Mouse (Mus musculus): ENCODE results near the gene Chrnd. TPM values are rescaled to one million over a fixed set of nuclear protein-coding genes. Genes with fewer than 3 reads are reported as not detected.

The Chrnd gene
- polyA plus RNA-seq, 1 experiment from 2014 or later: not detected

GRCm38 (mm10) chr1:87239056-87239455, 48.6 kb downstream of the Chrnd start:
- ATAC-seq (ENCODE audit: insufficient number of reproducible peaks, low FRiP score): no peak
- peaks cover 49% of the 10 kb centered on the region for H3K36me3 ChIP-seq
- 45% methylated on average over 8 of the region's 8 CpGs for WGBS

DNA sequence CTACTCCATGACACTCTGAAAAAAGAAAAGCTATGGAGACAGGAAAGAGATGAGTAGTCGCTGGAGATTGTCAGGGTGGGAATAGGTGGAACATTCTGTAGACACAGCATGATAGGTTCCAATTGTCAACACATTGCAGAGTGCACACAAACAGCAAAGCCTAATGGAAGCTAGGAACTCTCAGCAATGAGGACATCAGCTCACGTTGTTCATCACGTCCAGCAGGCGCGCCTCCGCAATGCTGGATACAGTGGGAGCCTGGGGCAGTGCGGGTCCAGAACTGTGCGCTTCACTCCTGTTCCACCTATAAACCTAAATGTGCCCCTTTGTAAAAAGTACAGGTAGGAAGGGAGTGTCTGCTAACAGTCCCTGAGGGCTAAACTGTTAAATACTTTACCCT, 52.6 kb downstream of the Chrnd start:
- Histone ChIP-seq H3K4me2 (no peak overlapping the region), H3K27me3 (replicated peaks) (no peaks in the 10 kb centered on the region), H3K36me3 (peaks cover 12% of the 10 kb centered on the region), H3K4me3 (no peak overlapping the region), H3K9ac (no peak overlapping the region), H3K4me1 (replicated peaks) (peaks cover 10% of the 10 kb centered on the region; the same call in 1 of the 2 replicates), H3K27ac (ENCODE audit: poor library complexity, severe bottlenecking) (no peak overlapping the region), H3K9me3 (replicated peaks) (no peaks in the 10 kb centered on the region)
- no peak for ATAC-seq (ENCODE audit: insufficient number of reproducible peaks, low FRiP score)
- WGBS: 89% methylated on average over 8 of the region's 8 CpGs

More at GRCm38 (mm10) chr1:87239056-87239455, 48.6 kb downstream of the Chrnd start:
- H3K4me3 ChIP-seq: no peak overlapping the region
- H3K4me1 ChIP-seq (replicated peaks): 0 out of 2 replicates have a peak, but pooled peaks cover 4% of the 10 kb centered on the region
- H3K4me2 ChIP-seq: no peak overlapping the region
- H3K27me3 ChIP-seq (replicated peaks): no peaks in the 10 kb centered on the region
- no peak overlapping the region for H3K9ac ChIP-seq
- no peaks in the 10 kb centered on the region for H3K9me3 ChIP-seq (replicated peaks)
- H3K27ac ChIP-seq (ENCODE audit: poor library complexity, severe bottlenecking): no peak overlapping the region

- Histone ChIP-seq H3K4me2 (no peak overlapping the region), H3K9me3 (replicated peaks) (no peaks in the 10 kb centered on the region), H3K4me1 (replicated peaks) (peaks cover 7% of the 10 kb centered on the region; the same call in 1 of the 2 replicates), H3K27ac (ENCODE audit: poor library complexity, severe bottlenecking) (no peak overlapping the region), H3K27me3 (replicated peaks) (no peaks in the 10 kb centered on the region), H3K9ac (no peak overlapping the region), H3K36me3 (no peaks in the 10 kb centered on the region), H3K4me3 (no peak overlapping the region)
- ATAC-seq (ENCODE audit: insufficient number of reproducible peaks, low FRiP score): no peak
- 29% methylated on average over 1 of the region's 1 CpGs for WGBS
These were observed 55.0 kb downstream of the Chrnd start for GRCm38 (mm10) chr1:87245430-87245829.

GRCm38 (mm10) chr1:87245929-87246815, 55.8 kb downstream of the Chrnd start:
- ATAC-seq (ENCODE audit: insufficient number of reproducible peaks, low FRiP score): peak; percentile 67; the same call in 1 of the 2 replicates
- Histone ChIP-seq H3K4me2 (peak overlapping the region; percentile 41), H3K9ac (no peak overlapping the region), H3K4me1 (replicated peaks) (peaks cover 7% of the 10 kb centered on the region; the same call in 1 of the 2 replicates), H3K4me3 (no peak overlapping the region), H3K9me3 (replicated peaks) (no peaks in the 10 kb centered on the region), H3K27me3 (replicated peaks) (no peaks in the 10 kb centered on the region), H3K36me3 (no peaks in the 10 kb centered on the region), H3K27ac (ENCODE audit: poor library complexity, severe bottlenecking) (no peak overlapping the region)
- WGBS: 24% methylated on average over 22 of the region's 22 CpGs

Other genes starting within 250 kb of the Chrnd start
- not detected in 2 replicates for gene Alppl2, start 100.7 kb upstream of the Chrnd start, polyA plus RNA-seq (2016; fragmentation: Nextera tagmentation; extraction: Ambion mirVana)
- gene Alpi, start 89.0 kb upstream of the Chrnd start, polyA plus RNA-seq (2016; fragmentation: Nextera tagmentation; extraction: Ambion mirVana): not detected in 2 replicates
- gene Akp3, start 65.6 kb upstream of the Chrnd start, polyA plus RNA-seq (2016; fragmentation: Nextera tagmentation; extraction: Ambion mirVana): not detected in 2 replicates
- gene Ecel1, start 34.1 kb upstream of the Chrnd start, polyA plus RNA-seq (2016; fragmentation: Nextera tagmentation; extraction: Ambion mirVana): 0.22 and 0.50 TPM in 2 replicates
- not detected in 2 replicates for gene Prss56, start 7.3 kb upstream of the Chrnd start, polyA plus RNA-seq (2016; fragmentation: Nextera tagmentation; extraction: Ambion mirVana)
- gene Chrng, start 14.1 kb downstream of the Chrnd start, polyA plus RNA-seq (2016; fragmentation: Nextera tagmentation; extraction: Ambion mirVana): 0.73 and 1.8 TPM in 2 replicates
- 141 and 145 TPM in 2 replicates for gene Eif4e2, start 23.3 kb downstream of the Chrnd start, polyA plus RNA-seq (2016; fragmentation: Nextera tagmentation; extraction: Ambion mirVana)
- gene Efhd1, start 73.8 kb downstream of the Chrnd start, polyA plus RNA-seq (2016; fragmentation: Nextera tagmentation; extraction: Ambion mirVana): 0.10 and 0.47 TPM in 2 replicates
- 31.4 and 35.1 TPM in 2 replicates for gene Gigyf2, start 136.4 kb downstream of the Chrnd start, polyA plus RNA-seq (2016; fragmentation: Nextera tagmentation; extraction: Ambion mirVana)
- gene Kcnj13, start 204.1 kb downstream of the Chrnd start, polyA plus RNA-seq (2016; fragmentation: Nextera tagmentation; extraction: Ambion mirVana): 0.18 TPM in 1 of 2 replicates, not detected in the other